ENCODE assay signal across 8 mouse cellular contexts in the genomic region with DNA sequence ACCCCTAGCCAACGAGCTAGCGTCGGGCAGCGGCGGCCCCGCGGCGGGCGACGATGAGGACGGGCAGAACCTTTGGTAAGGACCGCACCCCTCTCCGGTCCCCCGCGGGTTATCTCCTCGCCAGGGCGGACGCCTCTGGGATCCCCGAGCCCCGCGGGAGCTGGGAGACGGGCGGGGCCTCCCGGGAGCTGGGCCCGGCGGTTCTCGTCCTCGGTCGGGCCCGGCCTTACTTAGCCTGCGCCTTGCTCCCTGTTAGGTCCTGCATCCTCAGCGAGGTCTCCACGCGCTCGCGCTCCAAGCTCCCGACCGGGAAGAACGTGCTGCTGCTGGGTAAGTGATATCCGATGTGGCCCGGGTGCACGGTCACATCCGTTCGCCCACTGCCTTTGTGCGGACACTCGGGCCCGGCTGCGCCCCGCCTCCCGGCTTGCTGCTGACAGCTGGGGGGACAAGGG. TPM values are rescaled to one million over a fixed set of nuclear protein-coding genes. Genes with fewer than 3 reads are reported as not detected.
DNase-seq lines count a peak whose midpoint lies in the region; ATAC-seq and TF ChIP-seq lines count a peak whose summit lies in the region.

No protein-coding gene starts in this region.

- WGBS in heart, embryonic 14.5 days, result under 1% methylated on average over 50 of the region's 50 CpGs
- WGBS in large intestine, adult 2 months, result under 1% methylated on average over 50 of the region's 50 CpGs
- under 1% methylated on average over 39 of the region's 50 CpGs for WGBS in midbrain, embryonic 12.5 days

- peak overlapping the region; percentile 82 to 89 for H3K27ac ChIP-seq in heart, embryonic 14.5 days (replicated peaks in 1 of 2; ENCODE audit: control insufficient read depth in 1 of 2, insufficient read depth in 1 of 2, low read depth in 2 of 2, low read length in 2 of 2)
- peak overlapping the region; percentile 59 for H3K27ac ChIP-seq in MEL (ENCODE audit: control insufficient read depth, low read depth, low read length)
- peak overlapping the region; percentile 95 for H3K27ac ChIP-seq in midbrain, embryonic 12.5 days (replicated peaks)

- DNase-seq in heart, adult 11 months, result no peak
- no peak for DNase-seq in MEL (ENCODE audit: low read depth, low spot score)
- DNase-seq in large intestine, adult 2 months (ENCODE audit: low read depth, low spot score), result peak; percentile 7
- DNase-seq in urinary bladder, postnatal 10 days (ENCODE audit: low spot score), result no peak
- no peak for DNase-seq in gastrocnemius, postnatal 36 days

- peaks cover 7 to 24% of the 10 kb centered on the region in 2 experiments for H3K4me1 ChIP-seq in heart, embryonic 14.5 days (ENCODE audit: control insufficient read depth in 2 of 2, insufficient read depth in 2 of 2, low read length in 2 of 2)
- H3K4me1 ChIP-seq in MEL (ENCODE audit: control insufficient read depth in 1 of 2, insufficient read depth in 2 of 2, low read length in 2 of 2), result peaks cover 5 to 26% of the 10 kb centered on the region in 2 experiments
- H3K4me1 ChIP-seq in midbrain, embryonic 12.5 days, result peaks cover 24% of the 10 kb centered on the region

- no peak for TF ChIP-seq CTCF in MEL (IDR thresholded peaks at IDR 0.05 in 2 of 3, conservative IDR thresholded peaks at IDR 0.05 in 1 of 3; ENCODE audit: control insufficient read depth in 1 of 3, insufficient read depth in 1 of 3, low read depth in 2 of 3, low read length in 3 of 3, poor library complexity in 1 of 3, severe bottlenecking in 1 of 3)

- no peaks in the 10 kb centered on the region for H3K9me3 ChIP-seq in heart, embryonic 14.5 days (ENCODE audit: control insufficient read depth, low read length)
- no peaks in the 10 kb centered on the region for H3K9me3 ChIP-seq in MEL (replicated peaks; ENCODE audit: insufficient read depth, low read length)
- H3K9me3 ChIP-seq in midbrain, embryonic 12.5 days, result no peaks in the 10 kb centered on the region

- peak; percentile 67 for ATAC-seq in heart, embryonic 14.5 days (ENCODE audit: insufficient number of reproducible peaks, insufficient read depth, low FRiP score, low read depth)
- ATAC-seq in erythroid progenitor cell, adult 5-6 weeks (replicated peaks; ENCODE audit: low FRiP score, poor library complexity, severe bottlenecking), result peak; percentile 78
- ATAC-seq in midbrain, embryonic 12.5 days (ENCODE audit: low FRiP score, low read depth), result peak; percentile 70; the same call in 1 of the 2 replicates

- H3K9ac ChIP-seq in heart, embryonic 14.5 days (ENCODE audit: low read length), result peak overlapping the region; percentile 95
- H3K9ac ChIP-seq in MEL (ENCODE audit: control insufficient read depth, low read depth, low read length, poor library complexity, severe bottlenecking), result peak overlapping the region; percentile 91
- H3K9ac ChIP-seq in midbrain, embryonic 12.5 days (replicated peaks), result peak overlapping the region; percentile 88

- TF ChIP-seq EP300 in MEL (IDR thresholded peaks at IDR 0.05; ENCODE audit: low read depth in 1 of 2, low read length in 2 of 2), result no peak

- intact Hi-C loops in gastrocnemius, postnatal 36 days (cut with DNase I), result loop anchor here (5.0 kb wide), 2 partner anchors 37 to 38 kb away; no protein-coding TSS in a partner anchor

- H3K36me3 ChIP-seq in heart, embryonic 14.5 days (ENCODE audit: control insufficient read depth, insufficient read depth, low read length), result peaks cover 23% of the 10 kb centered on the region
- peaks cover 0 to 22% of the 10 kb centered on the region in 2 experiments for H3K36me3 ChIP-seq in MEL (ENCODE audit: control insufficient read depth in 1 of 2, insufficient read depth in 2 of 2, low read length in 2 of 2)
- H3K36me3 ChIP-seq in midbrain, embryonic 12.5 days, result peaks cover 31% of the 10 kb centered on the region

- peak overlapping the region; percentile 78 for H3K4me2 ChIP-seq in heart, embryonic 14.5 days (ENCODE audit: low read length)
- peak overlapping the region; percentile 74 for H3K4me2 ChIP-seq in midbrain, embryonic 12.5 days (replicated peaks)

- TF ChIP-seq RAD21 in MEL (IDR thresholded peaks at IDR 0.05; ENCODE audit: low read depth, low read length), result no peak

- H3K4me3 ChIP-seq in heart, embryonic 14.5 days (ENCODE audit: control insufficient read depth in 1 of 2, insufficient read depth in 1 of 2, low read depth in 1 of 2, low read length in 2 of 2), result peak overlapping the region; percentile 82 to 90
- peak overlapping the region; percentile 86 to 94 for H3K4me3 ChIP-seq in MEL (ENCODE audit: control insufficient read depth in 1 of 2, insufficient read depth in 1 of 2, low read depth in 2 of 2, low read length in 2 of 2)
- peak overlapping the region; percentile 72 for H3K4me3 ChIP-seq in midbrain, embryonic 12.5 days

- TF ChIP-seq POLR2A in MEL (IDR thresholded peaks at IDR 0.05; ENCODE audit: control insufficient read depth in 1 of 2, insufficient read depth in 1 of 2, low read depth in 1 of 2, low read length in 2 of 2, poor library complexity in 1 of 2), result no peak

- H3K79me2 ChIP-seq in MEL (ENCODE audit: control insufficient read depth, insufficient read depth, low read length, poor library complexity), result peaks cover 18% of the 10 kb centered on the region

- no peaks in the 10 kb centered on the region for H3K27me3 ChIP-seq in heart, embryonic 14.5 days (ENCODE audit: control insufficient read depth, insufficient read depth, low read length)
- H3K27me3 ChIP-seq in MEL (ENCODE audit: control insufficient read depth in 1 of 2, insufficient read depth in 2 of 2, low read length in 2 of 2), result no peaks in the 10 kb centered on the region
- H3K27me3 ChIP-seq in midbrain, embryonic 12.5 days, result no peaks in the 10 kb centered on the region

TF ChIP-seq in MEL, 35 proteins besides CTCF, POLR2A, EP300 and RAD21:
- no peak for TF ChIP-seq ZNF384 (IDR thresholded peaks at IDR 0.05; ENCODE audit: low read depth, low read length)
- peak; percentile 76 for TF ChIP-seq MXI1 (IDR thresholded peaks at IDR 0.05; ENCODE audit: low read depth, low read length)
- TF ChIP-seq CHD1 (IDR thresholded peaks at IDR 0.05; ENCODE audit: low read depth, low read length), result peak; percentile 78; the same call in 1 of the 2 replicates
- peak; percentile 28; the same call in 1 of the 2 replicates for TF ChIP-seq SIN3A (IDR thresholded peaks at IDR 0.05; ENCODE audit: low read length)
- TF ChIP-seq NRF1 (IDR thresholded peaks at IDR 0.05; ENCODE audit: insufficient read depth, low read depth, low read length, poor library complexity, severe bottlenecking), result no peak

RNA-seq across cellular contexts. Expression of a gene that starts 0.4 kb away (rescaled TPM):
- 80.1 and 82.5 TPM in 2 replicates for polyA plus RNA-seq in heart, embryonic 14.5 days (2014; fragmentation: Nextera tagmentation; extraction: Ambion mirVana)
- 35.2 TPM in 2 replicates for total RNA-seq in MEL (2012; rRNA removed)
- 10 to 100 TPM in 1 of 2 experiments, not detected in 1; 40.0 TPM for polyA plus RNA-seq in MEL (2012; ENCODE audit: insufficient read depth in 1 of 2, insufficient read length in 2 of 2, low read depth in 1 of 2, low replicate concordance in 2 of 2, missing spikeins in 1 of 2)
- 22.7 and 42.3 TPM in 2 replicates for total RNA-seq in erythroid progenitor cell, adult 5-6 weeks (2015; ENCODE audit: low replicate concordance)
- total RNA-seq in erythroid progenitor cell, adult 5-6 weeks (2017; ENCODE audit: low replicate concordance), result 23.9 and 33.0 TPM in 2 replicates
- polyA plus RNA-seq in large intestine, adult 2 months (2012; rRNA removed), result 15.3 and 24.2 TPM in 2 replicates
- 127 and 133 TPM in 2 replicates for polyA plus RNA-seq in midbrain, embryonic 12.5 days (2016; fragmentation: Nextera tagmentation; extraction: Ambion mirVana)
- total RNA-seq in gastrocnemius, postnatal 36 days (2021), result 10 to 100 TPM; 31.0 to 38.0 TPM

RNA-seq across cellular contexts. Expression of a gene that starts 41.9 kb away (rescaled TPM):
- polyA plus RNA-seq in heart, embryonic 14.5 days (2014; fragmentation: Nextera tagmentation; extraction: Ambion mirVana), result 41.9 and 45.2 TPM in 2 replicates
- 17.6 and 21.0 TPM in 2 replicates for total RNA-seq in MEL (2012; rRNA removed)
- polyA plus RNA-seq in MEL (2012; ENCODE audit: insufficient read depth in 1 of 2, insufficient read length in 2 of 2, low read depth in 1 of 2, low replicate concordance in 2 of 2, missing spikeins in 1 of 2), result 10 to 100 TPM in 1 of 2 experiments, not detected in 1; 21.7 TPM
- total RNA-seq in erythroid progenitor cell, adult 5-6 weeks (2015; ENCODE audit: low replicate concordance), result 8.8 and 9.7 TPM in 2 replicates
- total RNA-seq in erythroid progenitor cell, adult 5-6 weeks (2017; ENCODE audit: low replicate concordance), result 10.4 and 20.0 TPM in 2 replicates
- polyA plus RNA-seq in large intestine, adult 2 months (2012; rRNA removed), result 57.7 and 78.7 TPM in 2 replicates
- polyA plus RNA-seq in midbrain, embryonic 12.5 days (2016; fragmentation: Nextera tagmentation; extraction: Ambion mirVana), result 21.8 and 23.8 TPM in 2 replicates
- 1 to 10 TPM; 6.5 to 6.7 TPM for total RNA-seq in gastrocnemius, postnatal 36 days (2021)

RNA-seq across cellular contexts. Expression of a gene that starts 49.0 kb away (rescaled TPM):
- polyA plus RNA-seq in heart, embryonic 14.5 days (2014; fragmentation: Nextera tagmentation; extraction: Ambion mirVana), result 34.5 and 36.4 TPM in 2 replicates
- total RNA-seq in MEL (2012; rRNA removed), result 42.4 and 43.3 TPM in 2 replicates
- 100 to 1,000 TPM in 1 of 2 experiments, 10 to 100 TPM in 1; 46.9 to 143 TPM for polyA plus RNA-seq in MEL (2012; ENCODE audit: insufficient read depth in 1 of 2, insufficient read length in 2 of 2, low read depth in 1 of 2, low replicate concordance in 2 of 2, missing spikeins in 1 of 2)
- total RNA-seq in erythroid progenitor cell, adult 5-6 weeks (2015; ENCODE audit: low replicate concordance), result 15.5 and 17.6 TPM in 2 replicates
- total RNA-seq in erythroid progenitor cell, adult 5-6 weeks (2017; ENCODE audit: low replicate concordance), result 14.1 and 18.6 TPM in 2 replicates
- polyA plus RNA-seq in large intestine, adult 2 months (2012; rRNA removed), result 20.5 and 25.3 TPM in 2 replicates
- 66.8 and 71.1 TPM in 2 replicates for polyA plus RNA-seq in midbrain, embryonic 12.5 days (2016; fragmentation: Nextera tagmentation; extraction: Ambion mirVana)
- total RNA-seq in gastrocnemius, postnatal 36 days (2021), result 10 to 100 TPM; 11.9 to 15.0 TPM
